ENCODE assay signal across 10 mouse cellular contexts in the genomic region with DNA sequence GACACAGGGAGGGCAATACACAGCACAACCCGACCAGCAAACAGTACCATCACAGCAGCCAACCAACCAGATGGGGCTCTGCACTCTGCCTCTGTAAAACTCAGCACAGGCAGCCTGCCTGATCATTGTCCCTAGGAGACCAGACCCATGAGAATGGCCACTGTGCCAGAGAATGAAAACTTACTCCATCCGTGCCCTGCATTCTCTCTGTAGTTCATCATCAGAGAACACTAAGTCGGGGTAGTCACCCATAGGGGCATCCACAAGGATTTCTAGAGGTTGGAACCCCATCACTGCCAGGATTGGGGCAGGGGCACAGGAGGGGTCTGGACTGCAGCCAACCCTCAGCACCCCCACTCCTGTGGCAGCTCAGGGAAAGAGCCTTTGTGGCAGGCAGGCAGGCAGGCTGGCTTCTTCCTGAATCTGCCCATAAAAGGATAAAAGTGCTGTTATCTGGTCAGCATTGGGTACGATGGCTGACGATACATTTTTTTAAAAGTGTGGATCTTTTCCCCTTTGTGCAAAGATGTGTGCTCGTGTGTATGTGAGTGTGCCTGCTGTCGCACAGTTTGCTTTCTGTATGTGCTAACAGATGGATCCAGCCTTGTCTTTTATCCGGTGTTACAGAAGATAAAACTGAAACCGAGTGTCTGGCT. TPM values are rescaled to one million over a fixed set of nuclear protein-coding genes. Genes with fewer than 3 reads are reported as not detected.
A peak's percentile ranks its signal among the peaks of the same experiment; 100 is the strongest.
DNase-seq lines count a peak whose midpoint lies in the region; ATAC-seq lines count a peak whose summit lies in the region.
"Had no signal": no experiment of that assay in that cellular context is flagged by ENCODE, and none has a peak within 500 bp of the region (broad histone marks: within the 10 kb centered on the region; RNA-seq: fewer than 3 reads in every experiment).

No protein-coding gene starts in this region.

- WGBS in embryonic facial prominence, embryonic 14.5 days: 52% methylated on average over 9 of the region's 9 CpGs
- WGBS in embryonic facial prominence, embryonic 10.5 days: 68% methylated on average over 9 of the region's 9 CpGs
- WGBS in forebrain, embryonic 12.5 days: 55% methylated on average over 9 of the region's 9 CpGs
- WGBS in intestine, embryonic 15.5 days: 36% methylated on average over 9 of the region's 9 CpGs
- WGBS in midbrain, embryonic 16.5 days: 21% methylated on average over 9 of the region's 9 CpGs

- H3K4me3 ChIP-seq in embryonic facial prominence, embryonic 14.5 days (ENCODE audit: low read depth, low read length): no peak overlapping the region
- no peak overlapping the region for H3K4me3 ChIP-seq in embryonic facial prominence, embryonic 10.5 days
- H3K4me3 ChIP-seq in forebrain, embryonic 12.5 days (replicated peaks): no peak overlapping the region
- H3K4me3 ChIP-seq in intestine, embryonic 15.5 days (replicated peaks): no peak overlapping the region
- no peak overlapping the region; the same call in 1 of the 2 replicates for H3K4me3 ChIP-seq in midbrain, embryonic 16.5 days (ENCODE audit: low read depth, low read length)
- H3K4me3 ChIP-seq: embryonic facial prominence, embryonic 15.5 days had no signal

- DNase-seq in embryonic facial prominence, embryonic 14.5 days (ENCODE audit: low spot score): no peak
- no peak for DNase-seq in embryonic facial prominence, embryonic 10.5 days (ENCODE audit: low spot score)
- peak; percentile 62 to 64 for DNase-seq in right cerebral cortex, postnatal 10 days (ENCODE audit: low spot score in 2 of 2)
- DNase-seq in right cerebral cortex, adult 18-20 months: no peak
- no peak for DNase-seq in urinary bladder, adult 18-20 months (ENCODE audit: low spot score in 2 of 2)

- H3K9ac ChIP-seq in embryonic facial prominence, embryonic 14.5 days (ENCODE audit: low read depth, low read length): peak overlapping the region; percentile 32; the same call in 1 of the 2 replicates
- no peak overlapping the region for H3K9ac ChIP-seq in forebrain, embryonic 12.5 days
- H3K9ac ChIP-seq in intestine, embryonic 15.5 days: no peak overlapping the region
- H3K9ac ChIP-seq in midbrain, embryonic 16.5 days (ENCODE audit: low read depth, low read length): peak overlapping the region; percentile 54
- H3K9ac ChIP-seq: embryonic facial prominence, embryonic 15.5 days had no signal

- H3K36me3 ChIP-seq in embryonic facial prominence, embryonic 14.5 days (ENCODE audit: control insufficient read depth, insufficient read depth, low read length): no peaks in the 10 kb centered on the region
- no peaks in the 10 kb centered on the region for H3K36me3 ChIP-seq in embryonic facial prominence, embryonic 10.5 days (replicated peaks)
- H3K36me3 ChIP-seq in forebrain, embryonic 12.5 days (replicated peaks): no peaks in the 10 kb centered on the region
- H3K36me3 ChIP-seq in intestine, embryonic 15.5 days: no peaks in the 10 kb centered on the region
- no peaks in the 10 kb centered on the region for H3K36me3 ChIP-seq in midbrain, embryonic 16.5 days (ENCODE audit: control insufficient read depth, insufficient read depth, low read length)
- H3K36me3 ChIP-seq: embryonic facial prominence, embryonic 15.5 days had no signal

- no peaks in the 10 kb centered on the region for H3K4me1 ChIP-seq in embryonic facial prominence, embryonic 14.5 days (ENCODE audit: control insufficient read depth, insufficient read depth, low read length)
- peaks cover 11% of the 10 kb centered on the region; the same call in 1 of the 2 replicates for H3K4me1 ChIP-seq in embryonic facial prominence, embryonic 10.5 days
- peaks cover 17% of the 10 kb centered on the region for H3K4me1 ChIP-seq in forebrain, embryonic 12.5 days
- H3K4me1 ChIP-seq in intestine, embryonic 15.5 days (replicated peaks): peaks cover 5% of the 10 kb centered on the region
- peaks cover 32% of the 10 kb centered on the region for H3K4me1 ChIP-seq in midbrain, embryonic 16.5 days (ENCODE audit: control insufficient read depth, insufficient read depth, low read length)

- H3K4me2 ChIP-seq in embryonic facial prominence, embryonic 14.5 days (ENCODE audit: low read depth, low read length): no peak overlapping the region
- H3K4me2 ChIP-seq in forebrain, embryonic 12.5 days: peak overlapping the region; percentile 2
- peak overlapping the region; percentile 38 for H3K4me2 ChIP-seq in intestine, embryonic 15.5 days (replicated peaks)
- H3K4me2 ChIP-seq in midbrain, embryonic 16.5 days (ENCODE audit: low read length): peak overlapping the region; percentile 37
- H3K4me2 ChIP-seq: embryonic facial prominence, embryonic 15.5 days had no signal

- no peaks in the 10 kb centered on the region for H3K9me3 ChIP-seq in embryonic facial prominence, embryonic 14.5 days (ENCODE audit: control insufficient read depth, low read length)
- H3K9me3 ChIP-seq in embryonic facial prominence, embryonic 10.5 days: no peaks in the 10 kb centered on the region
- H3K9me3 ChIP-seq in forebrain, embryonic 12.5 days: no peaks in the 10 kb centered on the region
- H3K9me3 ChIP-seq in intestine, embryonic 15.5 days: no peaks in the 10 kb centered on the region
- H3K9me3 ChIP-seq in midbrain, embryonic 16.5 days (replicated peaks; ENCODE audit: control insufficient read depth, low read length, poor library complexity, severe bottlenecking): no peaks in the 10 kb centered on the region
- H3K9me3 ChIP-seq: embryonic facial prominence, embryonic 15.5 days had no signal

- no peak overlapping the region for H3K27ac ChIP-seq in embryonic facial prominence, embryonic 14.5 days (replicated peaks; ENCODE audit: low read depth, low read length)
- no peak overlapping the region for H3K27ac ChIP-seq in embryonic facial prominence, embryonic 10.5 days (replicated peaks)
- peak overlapping the region; percentile 82 for H3K27ac ChIP-seq in forebrain, embryonic 12.5 days
- H3K27ac ChIP-seq in intestine, embryonic 15.5 days: peak overlapping the region; percentile 33
- peak overlapping the region; percentile 90 for H3K27ac ChIP-seq in midbrain, embryonic 16.5 days (ENCODE audit: low read length)
- H3K27ac ChIP-seq: embryonic facial prominence, embryonic 15.5 days had no signal

- ATAC-seq in embryonic facial prominence, embryonic 14.5 days (ENCODE audit: low read depth): no peak
- ATAC-seq in forebrain, embryonic 12.5 days (ENCODE audit: low FRiP score): peak; percentile 69; the same call in 1 of the 2 replicates
- peak; percentile 61 for ATAC-seq in intestine, embryonic 15.5 days
- ATAC-seq in midbrain, embryonic 16.5 days: peak; percentile 81

- no peaks in the 10 kb centered on the region for H3K27me3 ChIP-seq in embryonic facial prominence, embryonic 14.5 days (replicated peaks; ENCODE audit: control insufficient read depth, insufficient read depth, low read length)
- no peaks in the 10 kb centered on the region for H3K27me3 ChIP-seq in embryonic facial prominence, embryonic 10.5 days (replicated peaks; ENCODE audit: low read depth, poor library complexity, severe bottlenecking)
- H3K27me3 ChIP-seq in forebrain, embryonic 12.5 days: no peaks in the 10 kb centered on the region
- H3K27me3 ChIP-seq in intestine, embryonic 15.5 days (replicated peaks): no peaks in the 10 kb centered on the region
- no peaks in the 10 kb centered on the region for H3K27me3 ChIP-seq in midbrain, embryonic 16.5 days (ENCODE audit: control insufficient read depth, insufficient read depth, low read depth, low read length)
- H3K27me3 ChIP-seq: embryonic facial prominence, embryonic 15.5 days had no signal

RNA-seq across cellular contexts. Expression of gene Fam49a, which starts 25.3 kb away (rescaled TPM):
- 14.4 and 16.0 TPM in 2 replicates for polyA plus RNA-seq in embryonic facial prominence, embryonic 14.5 days (2014; fragmentation: Nextera tagmentation; extraction: Ambion mirVana)
- 6.3 and 6.4 TPM in 2 replicates for polyA plus RNA-seq in embryonic facial prominence, embryonic 10.5 days (2016; fragmentation: Nextera tagmentation; extraction: Ambion mirVana)
- 20.4 and 21.1 TPM in 2 replicates for polyA plus RNA-seq in forebrain, embryonic 12.5 days (2016; fragmentation: Nextera tagmentation; extraction: Ambion mirVana)
- polyA plus RNA-seq in intestine, embryonic 15.5 days (2015; fragmentation: Nextera tagmentation; extraction: Ambion mirVana): 9.5 and 10.3 TPM in 2 replicates
- polyA plus RNA-seq in midbrain, embryonic 16.5 days (2015; fragmentation: Nextera tagmentation; extraction: Ambion mirVana): 68.5 and 72.1 TPM in 2 replicates
- polyA plus RNA-seq: C2C12 had no signal

Comparison
In these comparisons a context has a peak if more than half of its experiments do, and no peak if none do; other contexts are left out.
1. DNase-seq: peak in right cerebral cortex, postnatal 10 days (2 of 2); none in embryonic facial prominence, embryonic 14.5 days (single experiment), embryonic facial prominence, embryonic 10.5 days (single experiment), right cerebral cortex, adult 18-20 months (single experiment) and urinary bladder, adult 18-20 months (0 of 2).
2. H3K27ac ChIP-seq: peak in forebrain, embryonic 12.5 days (single experiment), intestine, embryonic 15.5 days (single experiment) and midbrain, embryonic 16.5 days (single experiment); none in embryonic facial prominence, embryonic 14.5 days (single experiment) and embryonic facial prominence, embryonic 10.5 days (single experiment).
3. H3K9ac ChIP-seq: peak in embryonic facial prominence, embryonic 14.5 days (single experiment) and midbrain, embryonic 16.5 days (single experiment); none in forebrain, embryonic 12.5 days (single experiment) and intestine, embryonic 15.5 days (single experiment).